Mouse (Mus musculus): ENCODE measurements around the gene Ssbp4. TPM values are rescaled to one million over a fixed set of nuclear protein-coding genes. Genes with fewer than 3 reads are reported as not detected.

The Ssbp4 gene
- polyA plus RNA-seq, 1 experiment from 2014 or later = 62.1 TPM

DNA sequence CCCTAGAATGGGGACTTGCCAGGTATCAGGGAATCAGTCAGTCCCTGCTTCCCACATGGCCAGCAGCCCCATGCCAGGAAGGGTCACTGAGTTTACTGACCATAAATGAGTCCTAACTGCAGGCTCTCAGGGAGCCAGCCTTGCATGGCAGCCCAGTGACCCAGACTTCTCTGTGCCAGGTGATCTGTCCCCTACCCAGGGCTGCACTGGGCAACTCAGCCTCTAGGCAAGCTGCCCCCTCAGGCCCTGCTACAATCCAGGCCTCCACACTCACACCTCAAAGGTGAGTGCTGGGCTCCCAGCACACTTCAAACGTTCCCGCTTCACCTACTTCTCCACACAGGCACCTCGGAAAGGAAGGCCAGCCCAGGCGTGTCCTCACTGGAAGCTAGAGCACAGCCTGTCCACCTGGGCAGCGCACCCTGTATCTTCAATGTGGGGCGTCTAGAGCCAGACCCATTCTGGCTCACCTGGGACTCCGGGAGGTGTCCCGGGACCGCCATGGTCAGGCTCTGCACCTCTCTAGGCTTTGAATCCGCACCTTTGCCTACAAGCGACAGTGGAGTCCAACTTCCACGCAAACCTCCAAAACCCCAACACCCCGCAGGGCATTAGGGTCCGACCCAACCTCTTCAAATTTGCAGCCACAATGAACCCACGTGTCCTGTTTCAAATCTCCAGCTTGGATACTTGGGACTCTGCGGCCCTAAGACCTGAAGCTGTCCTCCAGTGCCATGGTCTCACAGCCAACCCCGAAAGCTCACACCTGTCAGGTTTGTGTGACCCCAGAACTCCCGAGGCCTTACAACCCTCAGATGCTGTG is 1.7 kb downstream of the Ssbp4 start:
- Histone ChIP-seq H3K27ac (0 out of 2 replicates have a peak overlapping the region, but pooled peaks have one; percentile 93), H3K4me1 (replicated peaks) (peaks cover 55% of the 10 kb centered on the region), H3K4me2 (peak overlapping the region; percentile 96), H3K9ac (peak overlapping the region; percentile 88), H3K9me3 (replicated peaks) (no peaks in the 10 kb centered on the region), H3K36me3 (no peaks in the 10 kb centered on the region), H3K4me3 (peak overlapping the region; percentile 85), H3K27me3 (no peaks in the 10 kb centered on the region)
- WGBS = 68% methylated on average over 18 of the region's 18 CpGs
- no peak for ATAC-seq (replicated peaks; ENCODE audit: insufficient number of reproducible peaks, insufficient read depth, low FRiP score, low read depth)

DNA sequence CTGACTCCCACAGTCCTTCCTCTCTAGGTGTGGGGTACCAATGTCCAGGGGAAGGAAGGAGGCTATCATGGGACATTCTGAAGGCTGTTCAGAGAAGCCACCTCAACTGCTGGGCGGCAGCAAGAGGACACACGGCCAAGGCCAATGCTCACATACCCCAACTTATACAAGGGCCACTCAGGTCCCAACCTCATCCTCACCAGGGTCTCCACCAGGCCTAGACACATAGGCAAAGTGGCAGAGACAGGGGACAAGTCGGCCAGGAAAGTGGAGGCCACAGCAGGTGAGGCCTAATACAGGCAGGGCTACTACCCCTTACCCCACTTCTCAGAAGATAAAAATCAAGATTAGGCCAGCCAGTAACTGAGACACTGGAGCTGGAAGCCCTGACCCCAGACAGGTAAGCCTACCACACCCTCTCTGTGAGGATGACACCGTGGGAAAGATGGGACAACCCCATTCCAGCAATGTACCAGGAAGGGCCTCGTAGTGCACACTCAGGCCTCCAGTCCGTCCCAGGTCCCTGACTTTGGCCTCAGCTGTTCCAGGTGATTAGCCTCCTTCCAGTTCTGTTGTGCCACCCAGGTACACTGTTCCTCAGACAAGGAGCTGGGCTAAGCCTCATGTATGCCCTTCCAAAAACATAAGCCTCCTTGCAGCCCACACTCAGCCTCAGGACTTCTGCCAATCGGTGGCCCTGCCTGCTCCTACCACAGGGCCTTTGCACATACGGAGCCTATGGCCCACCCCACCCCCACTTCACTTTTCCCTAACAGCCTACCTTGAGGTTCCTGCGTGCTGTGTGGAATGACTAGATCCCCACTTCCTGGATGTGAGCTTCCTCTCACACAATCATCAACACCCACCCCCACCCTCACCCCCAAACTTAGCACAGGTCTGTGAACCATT is 2.5 kb downstream of the Ssbp4 start:
- H3K9me3 ChIP-seq (replicated peaks) = no peaks in the 10 kb centered on the region
- H3K4me1 ChIP-seq (replicated peaks) = peaks cover 52% of the 10 kb centered on the region
- H3K4me3 ChIP-seq = no peak overlapping the region
- no peaks in the 10 kb centered on the region for H3K36me3 ChIP-seq
- H3K27ac ChIP-seq = no peak overlapping the region
- H3K4me2 ChIP-seq = no peak overlapping the region
- 81% methylated on average over 9 of the region's 9 CpGs for WGBS
- H3K9ac ChIP-seq = no peak overlapping the region
- H3K27me3 ChIP-seq = no peaks in the 10 kb centered on the region
- ATAC-seq (replicated peaks; ENCODE audit: insufficient number of reproducible peaks, insufficient read depth, low FRiP score, low read depth) = no peak

DNA sequence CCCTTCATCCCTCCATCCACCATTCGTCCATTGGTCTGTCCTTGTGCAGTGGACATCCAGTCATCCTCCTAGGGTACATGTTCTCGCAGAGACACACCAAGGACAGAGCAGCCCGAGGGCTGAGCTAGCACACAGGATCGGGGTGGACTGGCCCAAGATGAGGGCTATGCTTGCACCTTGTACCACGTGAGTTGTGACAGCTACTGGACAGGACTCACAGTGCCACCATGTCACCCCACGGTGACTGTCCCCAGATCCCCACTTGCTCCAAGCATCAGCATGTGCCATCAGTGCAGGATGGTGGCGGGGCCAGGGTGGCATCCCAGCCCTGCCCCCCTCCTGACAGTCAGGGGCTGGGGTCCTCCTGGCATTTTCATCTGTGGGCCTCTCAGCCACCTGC is 4.1 kb downstream of the Ssbp4 start:
- H3K4me2 ChIP-seq = no peak overlapping the region
- no peaks in the 10 kb centered on the region for H3K9me3 ChIP-seq (replicated peaks)
- WGBS = 85% methylated on average over 7 of the region's 7 CpGs
- no peak overlapping the region for H3K4me3 ChIP-seq
- peaks cover 51% of the 10 kb centered on the region for H3K4me1 ChIP-seq (replicated peaks)
- H3K9ac ChIP-seq = no peak overlapping the region
- no peak for ATAC-seq (replicated peaks; ENCODE audit: insufficient number of reproducible peaks, insufficient read depth, low FRiP score, low read depth)
- no peaks in the 10 kb centered on the region for H3K27me3 ChIP-seq
- H3K36me3 ChIP-seq = no peaks in the 10 kb centered on the region
- H3K27ac ChIP-seq = no peak overlapping the region

DNA sequence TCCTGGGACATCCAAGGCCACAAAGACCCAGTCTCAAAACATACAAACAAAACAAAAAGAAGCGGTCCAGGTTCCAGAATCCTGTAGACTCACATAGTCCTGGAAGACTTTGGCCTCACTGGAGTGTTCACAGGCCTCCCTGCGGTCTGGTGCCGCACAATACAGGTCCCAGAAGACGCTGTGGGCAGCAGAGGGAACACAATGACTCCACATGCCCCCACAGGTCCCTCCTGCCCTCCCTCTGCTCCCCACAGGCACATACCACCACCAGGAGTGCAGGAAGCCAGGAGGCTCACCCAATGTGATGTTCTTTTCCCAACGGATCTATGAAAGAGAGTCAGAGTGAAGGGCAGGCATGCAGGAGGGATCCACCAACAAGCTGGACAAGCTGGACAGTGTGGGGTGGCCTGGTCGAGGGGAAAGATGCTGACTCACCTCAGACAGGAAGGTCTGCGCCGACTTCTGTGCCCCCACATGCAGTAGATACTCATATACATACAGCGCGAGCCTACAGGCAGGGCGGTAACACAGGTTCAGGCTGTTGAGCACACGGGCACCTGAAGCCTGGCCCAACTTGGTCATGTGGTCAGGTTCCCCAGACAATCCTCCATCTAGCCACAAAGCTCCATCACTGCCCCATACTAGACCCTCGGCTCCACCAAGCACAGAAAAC is 6.4 kb downstream of the Ssbp4 start:
- H3K9me3 ChIP-seq (replicated peaks) = no peaks in the 10 kb centered on the region
- no peak overlapping the region for H3K27ac ChIP-seq
- no peaks in the 10 kb centered on the region for H3K36me3 ChIP-seq
- H3K4me1 ChIP-seq (replicated peaks) = peaks cover 50% of the 10 kb centered on the region
- no peak overlapping the region for H3K4me2 ChIP-seq
- no peak for ATAC-seq (replicated peaks; ENCODE audit: insufficient number of reproducible peaks, insufficient read depth, low FRiP score, low read depth)
- no peak overlapping the region for H3K4me3 ChIP-seq
- 93% methylated on average over 13 of the region's 13 CpGs for whole genome bisulfite sequencing
- 0 out of 2 replicates have a peak, but pooled peaks cover 2% of the 10 kb centered on the region for H3K27me3 ChIP-seq
- H3K9ac ChIP-seq = no peak overlapping the region

DNA sequence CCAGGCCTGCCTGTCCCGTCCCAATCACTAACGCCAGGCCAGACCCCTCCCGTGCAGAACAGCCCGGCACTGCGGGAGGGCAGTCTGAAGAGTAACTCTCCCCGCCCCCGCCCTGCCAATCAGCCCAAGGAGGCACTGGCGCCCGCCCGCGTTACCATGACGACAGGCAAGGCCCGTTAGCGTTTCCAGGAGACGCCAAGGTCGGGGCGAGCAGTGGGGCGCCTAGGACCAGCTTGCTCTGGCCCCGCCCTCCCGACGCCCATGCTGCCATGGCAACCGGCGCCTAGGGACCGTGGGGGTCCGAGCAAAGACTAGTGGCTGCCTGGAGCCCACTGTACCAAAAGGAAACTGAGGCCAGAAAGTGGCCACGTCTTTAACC is 7.4 kb downstream of the Ssbp4 start:
- Histone ChIP-seq H3K27me3 (0 out of 2 replicates have a peak, but pooled peaks cover 2% of the 10 kb centered on the region), H3K4me3 (peak overlapping the region; percentile 27), H3K27ac (peak overlapping the region; percentile 44), H3K4me2 (peak overlapping the region; percentile 58), H3K9me3 (replicated peaks) (no peaks in the 10 kb centered on the region), H3K4me1 (replicated peaks) (peaks cover 45% of the 10 kb centered on the region), H3K9ac (no peak overlapping the region; the same call in 1 of the 2 replicates), H3K36me3 (peaks cover under 1% of the 10 kb centered on the region; the same call in 1 of the 2 replicates)
- peak; percentile 36; the same call in 1 of the 2 replicates for ATAC-seq (replicated peaks; ENCODE audit: insufficient number of reproducible peaks, insufficient read depth, low FRiP score, low read depth)
- 3% methylated on average over 26 of the region's 26 CpGs for WGBS

DNA sequence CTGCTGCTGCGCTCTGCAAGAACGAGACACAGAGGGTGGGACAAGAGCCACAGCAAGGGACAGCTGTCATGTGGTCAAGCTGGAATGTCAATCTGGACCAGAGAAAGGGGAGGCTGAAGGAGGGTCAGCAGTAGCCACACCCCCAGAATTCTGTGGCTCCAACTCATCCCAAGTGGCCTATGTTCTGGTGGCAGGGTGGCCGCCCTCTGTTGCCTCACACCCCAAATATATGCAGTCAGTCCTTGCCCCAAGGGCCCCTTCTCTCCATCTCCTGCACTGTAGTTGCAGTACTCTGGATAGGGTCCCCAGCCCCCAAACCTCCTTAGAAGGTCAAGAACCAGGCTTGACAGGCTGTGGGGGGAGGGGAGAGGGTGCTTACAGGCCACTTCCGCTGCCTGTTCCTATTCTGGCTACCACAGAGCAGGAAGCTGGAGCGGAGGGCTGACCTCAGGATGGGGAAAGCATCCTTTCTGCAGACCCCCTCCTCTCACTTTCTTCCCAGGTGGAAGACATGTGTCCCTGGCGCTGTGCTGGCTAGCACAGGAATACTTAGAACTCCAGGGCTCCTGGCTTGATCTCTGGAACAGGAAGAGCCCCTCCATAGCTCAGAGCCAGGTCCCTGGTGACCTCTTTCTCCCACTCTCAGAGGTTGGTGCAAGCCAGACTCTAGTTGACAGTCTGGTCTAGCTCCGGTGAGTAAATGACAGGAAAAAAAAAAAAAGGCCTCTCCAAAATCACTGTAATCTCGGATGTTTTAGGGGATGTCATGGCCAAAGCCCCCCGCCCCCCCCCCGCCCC is 8.0 kb downstream of the Ssbp4 start:
- H3K9ac ChIP-seq = no peak overlapping the region
- H3K4me1 ChIP-seq (replicated peaks) = peaks cover 44% of the 10 kb centered on the region
- H3K27ac ChIP-seq = peak overlapping the region; percentile 44

DNA sequence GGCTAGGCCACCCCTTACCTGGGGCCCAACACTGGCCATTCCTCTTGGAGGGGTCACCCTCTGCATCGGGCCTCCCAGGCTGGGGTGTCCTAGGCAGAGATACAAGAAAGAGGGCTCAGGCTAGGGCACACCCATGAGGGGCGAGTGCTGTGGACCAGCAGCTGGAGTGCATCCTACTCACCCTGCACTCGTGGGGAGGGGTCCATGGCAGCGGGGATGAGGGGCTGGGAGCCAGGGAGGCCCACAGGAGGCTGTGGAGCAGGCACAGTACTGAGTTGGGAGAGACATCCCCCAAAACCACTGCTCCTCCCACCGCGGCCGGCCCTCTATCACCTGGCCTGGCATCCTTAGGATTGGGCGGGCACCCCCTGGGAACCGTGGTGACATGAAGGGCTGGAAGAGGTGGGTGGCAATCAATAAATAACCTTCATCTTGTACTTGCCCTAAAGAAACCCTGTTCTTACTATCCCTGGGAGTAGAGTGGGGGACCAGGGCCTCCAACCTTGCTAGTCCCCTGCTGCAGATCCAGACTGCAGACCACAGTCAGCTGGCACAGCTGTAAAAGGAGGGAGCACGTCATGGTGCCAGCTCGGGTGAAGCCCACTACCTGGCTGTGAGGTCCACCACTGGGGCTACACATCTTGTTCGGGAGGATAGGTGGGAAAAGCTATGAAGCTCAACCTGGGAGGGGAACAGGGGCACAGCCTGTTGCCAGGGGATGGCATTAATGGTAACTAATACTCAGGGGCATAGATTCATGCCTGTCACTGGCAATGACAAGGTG is 9.0 kb downstream of the Ssbp4 start:
- H3K36me3 ChIP-seq = peaks cover 7% of the 10 kb centered on the region; the same call in 1 of the 2 replicates
- no peak overlapping the region for H3K4me2 ChIP-seq
- no peaks in the 10 kb centered on the region for H3K9me3 ChIP-seq (replicated peaks)
- H3K4me1 ChIP-seq (replicated peaks) = peaks cover 53% of the 10 kb centered on the region
- H3K27ac ChIP-seq = no peak overlapping the region
- no peak for ATAC-seq (replicated peaks; ENCODE audit: insufficient number of reproducible peaks, insufficient read depth, low FRiP score, low read depth)
- H3K27me3 ChIP-seq = 0 out of 2 replicates have a peak, but pooled peaks cover 2% of the 10 kb centered on the region
- no peak overlapping the region for H3K9ac ChIP-seq
- no peak overlapping the region for H3K4me3 ChIP-seq
- WGBS = 81% methylated on average over 12 of the region's 12 CpGs

More for the DNA sequence above, 8.0 kb downstream of the Ssbp4 start:
- H3K27me3 ChIP-seq = 0 out of 2 replicates have a peak, but pooled peaks cover 2% of the 10 kb centered on the region
- no peak for ATAC-seq (replicated peaks; ENCODE audit: insufficient number of reproducible peaks, insufficient read depth, low FRiP score, low read depth)
- 25% methylated on average over 10 of the region's 10 CpGs for WGBS
- peak overlapping the region; percentile 27 for H3K4me3 ChIP-seq
- peaks cover 6% of the 10 kb centered on the region; the same call in 1 of the 2 replicates for H3K36me3 ChIP-seq
- peak overlapping the region; percentile 58 for H3K4me2 ChIP-seq
- no peaks in the 10 kb centered on the region for H3K9me3 ChIP-seq (replicated peaks)

DNA sequence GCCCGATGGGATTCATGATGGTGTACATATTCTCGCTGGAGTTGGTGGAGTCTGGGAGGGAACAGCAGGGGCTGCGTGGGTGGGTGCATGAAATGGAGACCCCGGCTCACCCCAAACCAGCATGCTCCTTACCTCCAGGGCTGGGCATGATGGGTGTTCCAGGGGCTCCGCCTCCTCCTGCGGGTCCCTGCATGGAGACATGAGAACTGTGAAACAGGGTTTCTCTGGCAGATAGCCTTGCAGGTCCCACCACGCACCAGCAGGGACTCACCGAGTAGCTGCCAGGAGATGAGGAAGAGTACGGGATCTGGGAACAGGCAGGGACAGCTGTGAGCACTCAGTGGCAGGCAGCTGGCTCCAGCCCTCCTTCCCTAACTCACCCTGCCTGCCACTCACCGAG is 9.9 kb downstream of the Ssbp4 start:
- 26% methylated on average over 10 of the region's 10 CpGs for WGBS
- Histone ChIP-seq H3K9me3 (replicated peaks) (no peaks in the 10 kb centered on the region), H3K27me3 (0 out of 2 replicates have a peak, but pooled peaks cover 2% of the 10 kb centered on the region), H3K4me2 (peak overlapping the region; percentile 83), H3K27ac (no peak overlapping the region), H3K4me3 (peak overlapping the region; percentile 56), H3K9ac (0 out of 2 replicates have a peak overlapping the region, but pooled peaks have one; percentile 66), H3K36me3 (peaks cover 7% of the 10 kb centered on the region; the same call in 1 of the 2 replicates), H3K4me1 (replicated peaks) (peaks cover 59% of the 10 kb centered on the region)
- no peak for ATAC-seq (replicated peaks; ENCODE audit: insufficient number of reproducible peaks, insufficient read depth, low FRiP score, low read depth)

DNA sequence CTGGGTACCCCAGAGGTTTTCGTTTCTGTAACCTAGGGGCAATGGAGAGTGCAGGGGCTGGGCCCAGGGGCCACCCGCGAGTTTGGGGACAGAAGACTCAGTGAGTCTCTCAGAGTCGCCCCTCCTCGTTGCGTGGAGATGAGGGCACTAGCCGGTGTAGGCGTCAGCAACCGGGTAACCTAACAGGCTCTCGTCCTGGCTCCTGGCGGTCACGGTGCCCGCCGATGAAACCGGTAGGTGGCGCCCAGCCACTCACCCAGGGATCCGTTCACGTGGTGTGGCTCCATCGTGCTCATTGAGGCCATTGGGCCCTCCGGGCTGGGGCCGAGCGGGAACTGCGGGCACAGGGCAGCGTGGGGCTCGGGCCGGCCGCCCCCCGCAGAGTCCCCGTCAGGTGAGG is 10.4 kb downstream of the Ssbp4 start:
- peak; percentile 18; the same call in 1 of the 2 replicates for ATAC-seq (replicated peaks; ENCODE audit: insufficient number of reproducible peaks, insufficient read depth, low FRiP score, low read depth)
- H3K27me3 ChIP-seq = 0 out of 2 replicates have a peak, but pooled peaks cover 2% of the 10 kb centered on the region
- peak overlapping the region; percentile 41 for H3K27ac ChIP-seq

More for the DNA sequence above, 10.4 kb downstream of the Ssbp4 start:
- Histone ChIP-seq H3K36me3 (peaks cover 7% of the 10 kb centered on the region; the same call in 1 of the 2 replicates), H3K4me2 (peak overlapping the region; percentile 83), H3K4me3 (peak overlapping the region; percentile 56), H3K9me3 (replicated peaks) (no peaks in the 10 kb centered on the region), H3K4me1 (replicated peaks) (peaks cover 63% of the 10 kb centered on the region), H3K9ac (peak overlapping the region; percentile 66)
- 11% methylated on average over 29 of the region's 29 CpGs for WGBS
